Mouse (Mus musculus): ENCODE results near the gene Rcn3. TPM values are rescaled to one million over a fixed set of nuclear protein-coding genes. Genes with fewer than 3 reads are reported as not detected.

Rcn3 gene
- polyA plus RNA-seq, 1 experiment: 10.4 TPM

- no peak for TF ChIP-seq CTCF (IDR thresholded peaks at IDR 0.05; ENCODE audit: control insufficient read depth, insufficient read depth, insufficient replicate concordance, low read depth, low read length)
- no peak for TF ChIP-seq POLR2A (IDR thresholded peaks at IDR 0.05; ENCODE audit: control insufficient read depth, low read depth, low read length)
- no peaks in the 10 kb centered on the region for H3K36me3 ChIP-seq (ENCODE audit: control insufficient read depth, insufficient read depth, low read length)
- H3K4me3 ChIP-seq (ENCODE audit: control insufficient read depth, low read depth, low read length): no peak overlapping the region
- H3K4me1 ChIP-seq (ENCODE audit: control insufficient read depth, insufficient read depth, low read length): no peaks in the 10 kb centered on the region
- H3K27me3 ChIP-seq (ENCODE audit: control insufficient read depth, insufficient read depth, low read length): no peaks in the 10 kb centered on the region
- H3K27ac ChIP-seq (ENCODE audit: control insufficient read depth, insufficient read depth, low read depth, low read length): no peak overlapping the region
Measured at GRCm38 (mm10) chr7:45035631-45036030, 56.4 kb downstream of the Rcn3 start.

DNA sequence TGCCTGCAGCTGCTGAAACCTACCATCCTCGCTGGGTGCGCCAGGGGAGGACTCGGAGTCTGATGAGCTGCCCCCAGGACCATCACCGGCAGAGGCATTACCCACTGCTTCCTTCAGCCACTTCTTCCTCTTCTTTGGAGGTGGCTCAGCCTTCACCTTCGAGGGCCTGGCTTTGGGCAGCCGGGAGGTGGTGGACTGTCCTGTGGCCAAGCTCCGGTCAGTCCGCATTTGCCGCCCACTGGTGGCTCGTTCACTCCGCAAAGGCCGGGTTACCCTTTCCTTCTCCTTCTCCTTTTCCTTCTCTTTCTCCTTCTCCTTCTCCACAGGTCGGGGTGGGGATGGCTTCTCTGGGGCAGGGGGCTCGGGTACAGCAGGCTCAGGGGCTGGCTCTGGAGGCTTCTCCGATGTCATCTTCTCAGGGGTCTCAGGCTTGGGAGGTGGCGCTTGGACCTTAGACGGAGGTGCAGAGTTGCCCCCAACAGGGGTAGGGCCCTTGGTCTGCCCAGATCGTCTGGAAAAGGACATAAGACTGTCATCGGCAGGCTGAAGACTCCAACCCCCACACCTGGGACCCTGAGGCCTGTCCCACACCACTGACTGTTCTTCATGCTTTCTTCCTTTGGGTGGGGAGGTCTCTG is 58.2 kb downstream of the Rcn3 start:
- Histone ChIP-seq H3K27me3 (ENCODE audit: control insufficient read depth, insufficient read depth, low read length) (no peaks in the 10 kb centered on the region), H3K4me3 (ENCODE audit: control insufficient read depth, low read depth, low read length) (no peak overlapping the region), H3K27ac (ENCODE audit: control insufficient read depth, insufficient read depth, low read depth, low read length) (no peak overlapping the region), H3K36me3 (ENCODE audit: control insufficient read depth, insufficient read depth, low read length) (no peaks in the 10 kb centered on the region), H3K4me1 (ENCODE audit: control insufficient read depth, insufficient read depth, low read length) (no peaks in the 10 kb centered on the region)
- TF ChIP-seq POLR2A (IDR thresholded peaks at IDR 0.05; ENCODE audit: control insufficient read depth, low read depth, low read length) (no peak), CTCF (IDR thresholded peaks at IDR 0.05; ENCODE audit: control insufficient read depth, insufficient read depth, insufficient replicate concordance, low read depth, low read length) (no peak)

Other genes starting within 250 kb of the Rcn3 start
- 31.5 and 35.7 TPM in 2 replicates for gene Akt1s1, start 243.2 kb downstream of the Rcn3 start, polyA plus RNA-seq (2012; rRNA removed)
- gene Tbc1d17, start 243.1 kb downstream of the Rcn3 start, polyA plus RNA-seq (2012; rRNA removed): 24.4 and 28.5 TPM in 2 replicates
- gene Pnkp, start 235.1 kb downstream of the Rcn3 start, polyA plus RNA-seq (2012; rRNA removed): 26.5 and 29.4 TPM in 2 replicates
- 171 and 187 TPM in 2 replicates for gene Ptov1, start 222.4 kb downstream of the Rcn3 start, polyA plus RNA-seq (2012; rRNA removed)
- gene Med25, start 199.5 kb downstream of the Rcn3 start, polyA plus RNA-seq (2012; rRNA removed): 143 and 206 TPM in 2 replicates
- 39.2 and 40.0 TPM in 2 replicates for gene Fuz, start 196.1 kb downstream of the Rcn3 start, polyA plus RNA-seq (2012; rRNA removed)
- gene Ap2a1, start 162.7 kb downstream of the Rcn3 start, polyA plus RNA-seq (2012; rRNA removed): 323 and 343 TPM in 2 replicates
- gene Tsks, start 149.0 kb downstream of the Rcn3 start, polyA plus RNA-seq (2012; rRNA removed): 1,042 and 1,092 TPM in 2 replicates
- gene Cpt1c, start 117.4 kb downstream of the Rcn3 start, polyA plus RNA-seq (2012; rRNA removed): 137 and 148 TPM in 2 replicates
- gene Prmt1, start 105.7 kb downstream of the Rcn3 start, polyA plus RNA-seq (2012; rRNA removed): 59.6 and 60.1 TPM in 2 replicates
- gene Irf3, start 94.6 kb downstream of the Rcn3 start, polyA plus RNA-seq (2012; rRNA removed): 108 and 114 TPM in 2 replicates
- gene Bcl2l12, start 93.5 kb downstream of the Rcn3 start, polyA plus RNA-seq (2012; rRNA removed): 85.4 and 93.5 TPM in 2 replicates
- 25.1 and 27.4 TPM in 2 replicates for gene Scaf1, start 75.9 kb downstream of the Rcn3 start, polyA plus RNA-seq (2012; rRNA removed)
- 43.4 and 44.2 TPM in 2 replicates for gene Rras, start 74.3 kb downstream of the Rcn3 start, polyA plus RNA-seq (2012; rRNA removed)
- gene Prr12, start 39.3 kb downstream of the Rcn3 start, polyA plus RNA-seq (2012; rRNA removed): 3.4 and 3.5 TPM in 2 replicates
- gene Nosip, start 29.8 kb downstream of the Rcn3 start, polyA plus RNA-seq (2012; rRNA removed): 115 and 123 TPM in 2 replicates
- gene Prrg2, start 29.5 kb downstream of the Rcn3 start, polyA plus RNA-seq (2012; rRNA removed): 27.3 and 27.9 TPM in 2 replicates
- gene Fcgrt, start 11.6 kb upstream of the Rcn3 start, polyA plus RNA-seq (2012; rRNA removed): 5.4 and 5.8 TPM in 2 replicates
- 169 and 192 TPM in 2 replicates for gene Rps11, start 32.2 kb upstream of the Rcn3 start, polyA plus RNA-seq (2012; rRNA removed)
- 859 and 869 TPM in 2 replicates for gene Rpl13a, start 36.5 kb upstream of the Rcn3 start, polyA plus RNA-seq (2012; rRNA removed)
- gene Gm45713, start 44.0 kb upstream of the Rcn3 start, polyA plus RNA-seq (2012; rRNA removed): 0.06 and 0.41 TPM in 2 replicates
- 3.8 and 3.9 TPM in 2 replicates for gene Flt3l, start 44.2 kb upstream of the Rcn3 start, polyA plus RNA-seq (2012; rRNA removed)
- 258 and 295 TPM in 2 replicates for gene Pih1d1, start 62.1 kb upstream of the Rcn3 start, polyA plus RNA-seq (2012; rRNA removed)
- 12.8 and 13.4 TPM in 2 replicates for gene Aldh16a1, start 62.4 kb upstream of the Rcn3 start, polyA plus RNA-seq (2012; rRNA removed)
- 33.5 and 34.1 TPM in 2 replicates for gene Slc17a7, start 71.7 kb upstream of the Rcn3 start, polyA plus RNA-seq (2012; rRNA removed)
- gene Gfy, start 87.3 kb upstream of the Rcn3 start, polyA plus RNA-seq (2012; rRNA removed): 3.9 and 5.4 TPM in 2 replicates
- 21.9 and 28.2 TPM in 2 replicates for gene Pth2, start 88.8 kb upstream of the Rcn3 start, polyA plus RNA-seq (2012; rRNA removed)
- gene Ccdc155, start 112.7 kb upstream of the Rcn3 start, polyA plus RNA-seq (2012; rRNA removed): 78.3 and 81.9 TPM in 2 replicates
- gene Dkkl1, start 119.9 kb upstream of the Rcn3 start, polyA plus RNA-seq (2012; rRNA removed): 1,273 and 1,348 TPM in 2 replicates
- gene Tead2, start 123.5 kb upstream of the Rcn3 start, polyA plus RNA-seq (2012; rRNA removed): 43.1 and 60.2 TPM in 2 replicates
- gene Cd37, start 146.9 kb upstream of the Rcn3 start, polyA plus RNA-seq (2012; rRNA removed): 78.0 and 87.4 TPM in 2 replicates
- gene Slc6a16, start 148.9 kb upstream of the Rcn3 start, polyA plus RNA-seq (2012; rRNA removed): 76.9 and 81.4 TPM in 2 replicates
- gene Slc6a21, start 185.3 kb upstream of the Rcn3 start, polyA plus RNA-seq (2012; rRNA removed): 785 and 851 TPM in 2 replicates
- 52.2 and 54.8 TPM in 2 replicates for gene Trpm4, start 241.6 kb upstream of the Rcn3 start, polyA plus RNA-seq (2012; rRNA removed)
- 0.10 and 0.22 TPM in 2 replicates for gene Hrc, start 243.1 kb upstream of the Rcn3 start, polyA plus RNA-seq (2012; rRNA removed)

Measured in testis, adult 2 months (tissue).